Mouse (Mus musculus) testis, adult 2 months (tissue): ENCODE measurements around the gene Olfr671. TPM values are rescaled to one million over a fixed set of nuclear protein-coding genes. Genes with fewer than 3 reads are reported as not detected.

Source experiments
- H3K27ac ChIP-seq: fragments of 200-500 bp; 2 replicates; pipeline ENCODE4 v1.5.1; 2012; ENCODE audit warnings: low read depth, low read length; ENCODE audit not compliant: control insufficient read depth, insufficient read depth
- H3K27me3 ChIP-seq: fragments of 200-500 bp; 2 replicates; pipeline ENCODE4 v1.6.1; 2012; ENCODE audit warnings: mild to moderate bottlenecking, low read length, moderate library complexity; ENCODE audit not compliant: control insufficient read depth, insufficient read depth
- H3K36me3 ChIP-seq: fragments of 200-500 bp; 2 replicates; pipeline ENCODE4 v1.6.1; 2012; ENCODE audit warnings: mild to moderate bottlenecking, low read length; ENCODE audit not compliant: control insufficient read depth, insufficient read depth
- H3K4me1 ChIP-seq: fragments of 200-500 bp; 2 replicates; pipeline ENCODE4 v1.6.1; 2012; ENCODE audit warnings: low read length; ENCODE audit not compliant: control insufficient read depth, insufficient read depth
- H3K4me3 ChIP-seq: fragments of 200-500 bp; 2 replicates; pipeline ENCODE4 v1.5.1; 2012; ENCODE audit warnings: low read depth, mild to moderate bottlenecking, low read length, moderate library complexity, mixed read lengths; ENCODE audit not compliant: control insufficient read depth
- CTCF ChIP-seq: fragments of 200-500 bp; IDR thresholded peaks from 2 replicates; pipeline ENCODE4 v1.5.1; 2012; ENCODE audit warnings: low read depth, mild to moderate bottlenecking, inconsistent platforms, low read length, moderate library complexity; ENCODE audit not compliant: control insufficient read depth, insufficient read depth, insufficient replicate concordance
- POLR2A ChIP-seq: fragments of 200-500 bp; IDR thresholded peaks from 2 replicates; pipeline ENCODE4 v1.6.1; 2012; ENCODE audit warnings: low read depth, mild to moderate bottlenecking, inconsistent platforms, low read length, moderate library complexity; ENCODE audit not compliant: control insufficient read depth
- polyA plus RNA-seq: library from polyadenylated mRNA; depleted of rRNA; stranded (reverse); fragments of >200 nt; gene quantifications from 2 replicates; pipeline ENCODE4 v1.2.3, GENCODE M21; 2012; rRNA removed

The Olfr671 gene
- polyA plus RNA-seq, 1 experiment: not detected

GRCm38 (mm10) chr7:104927957-104928356, 51.0 kb downstream of the Olfr671 start, which contains the start of gene Olfr668:
Gene Olfr668, minus strand, starts transcription at chr7:104928057.
- H3K4me3 ChIP-seq: no peak within 1 kb of the TSS
- H3K27ac ChIP-seq: no peak within 1 kb of the TSS
- no peaks in the 10 kb centered on the region for H3K36me3 ChIP-seq
- no peaks in the 10 kb centered on the region for H3K27me3 ChIP-seq
- no peak for TF ChIP-seq CTCF
- TF ChIP-seq POLR2A: no peak
- H3K4me1 ChIP-seq: no peaks in the 10 kb centered on the region

Other genes with a start within 250 kb of the Olfr671 start
- not detected in 2 replicates for gene Usp17le, start 201.7 kb downstream of the Olfr671 start, polyA plus RNA-seq
- gene Usp17lb, start 136.5 kb downstream of the Olfr671 start, polyA plus RNA-seq: not detected in 2 replicates
- gene Usp17la, start 122.1 kb downstream of the Olfr671 start, polyA plus RNA-seq: not detected in 2 replicates
- not detected in 2 replicates for gene Olfr665, start 101.1 kb downstream of the Olfr671 start, polyA plus RNA-seq
- not detected in 2 replicates for gene Olfr666, start 83.2 kb downstream of the Olfr671 start, polyA plus RNA-seq
- gene Olfr667, start 57.6 kb downstream of the Olfr671 start, polyA plus RNA-seq: not detected in 2 replicates
- gene Olfr668, start 51.1 kb downstream of the Olfr671 start, polyA plus RNA-seq: not detected in 2 replicates
- not detected in 2 replicates for gene Olfr669, start 44.9 kb downstream of the Olfr671 start, polyA plus RNA-seq
- gene Olfr670, start 16.5 kb downstream of the Olfr671 start, polyA plus RNA-seq: not detected in 2 replicates
- gene Olfr672, start 22.9 kb upstream of the Olfr671 start, polyA plus RNA-seq: not detected in 2 replicates
- gene Olfr675, start 49.3 kb upstream of the Olfr671 start, polyA plus RNA-seq: not detected in 2 replicates
- gene Olfr676, start 53.6 kb upstream of the Olfr671 start, polyA plus RNA-seq: not detected in 2 replicates
- gene Olfr677, start 72.2 kb upstream of the Olfr671 start, polyA plus RNA-seq: not detected in 2 replicates
- gene Olfr678, start 85.3 kb upstream of the Olfr671 start, polyA plus RNA-seq: not detected in 2 replicates
- gene Olfr679, start 102.1 kb upstream of the Olfr671 start, polyA plus RNA-seq: not detected in 2 replicates
- gene Olfr680-ps1, start 113.7 kb upstream of the Olfr671 start, polyA plus RNA-seq: not detected in 2 replicates
- not detected in 2 replicates for gene Olfr681, start 137.7 kb upstream of the Olfr671 start, polyA plus RNA-seq
- not detected in 2 replicates for gene Olfr683, start 167.9 kb upstream of the Olfr671 start, polyA plus RNA-seq
- not detected in 2 replicates for gene Olfr684, start 184.5 kb upstream of the Olfr671 start, polyA plus RNA-seq
- not detected in 2 replicates for gene Olfr685, start 206.9 kb upstream of the Olfr671 start, polyA plus RNA-seq
- gene Olfr686, start 228.4 kb upstream of the Olfr671 start, polyA plus RNA-seq: not detected in 2 replicates